Mouse (Mus musculus) adrenal gland, postnatal 36 days (tissue): ENCODE data around the gene Manbal. TPM values are rescaled to one million over a fixed set of nuclear protein-coding genes. Genes with fewer than 3 reads are reported as not detected.

ENCODE experiments used
- DNase-seq, 2 experiments: peaks; one replicate each; pipeline ENCODE4 v3.0.0; 2021; ENCODE audit warnings: mixed read lengths in 1 of 2
- total RNA-seq, 2 experiments: library from RNA; stranded (reverse); gene quantifications; 2 replicates each; pipeline ENCODE4 v1.2.3; 2021

Manbal gene
- total RNA-seq, 2 experiments from 2014 or later, result 31.6 to 34.1 TPM

- no peak for DNase-seq
Observed at GRCm38 (mm10) chr2:157434497-157434896, 67.1 kb downstream of the Manbal start.

GRCm38 (mm10) chr2:157436496-157436895, 69.1 kb downstream of the Manbal start:
- no peak for DNase-seq

GRCm38 (mm10) chr2:157437123-157437522, 69.7 kb downstream of the Manbal start:
- no peak for DNase-seq

GRCm38 (mm10) chr2:157441363-157441762, 74.0 kb downstream of the Manbal start:
- DNase-seq, result no peak

Other genes starting within 250 kb of the Manbal start
- 10 to 100 TPM; 22.5 to 25.4 TPM for gene Samhd1, start 232.3 kb upstream of the Manbal start, total RNA-seq
- 1 to 10 TPM; 5.7 to 5.9 TPM for gene Rbl1, start 163.1 kb upstream of the Manbal start, total RNA-seq
- gene Rpn2, start 88.6 kb upstream of the Manbal start, total RNA-seq, result 100 to 1,000 TPM; 276 to 279 TPM
- gene Mroh8, start 88.0 kb upstream of the Manbal start, total RNA-seq, result under 1 TPM; 0.26 to 0.43 TPM
- not detected for gene Ghrh, start 20.1 kb upstream of the Manbal start, total RNA-seq
- gene Src, start 50.9 kb downstream of the Manbal start, total RNA-seq, result 10 to 100 TPM; 17.7 to 18.0 TPM
- gene Nnat, start 192.5 kb downstream of the Manbal start, total RNA-seq, result 10 to 100 TPM; 50.0 to 97.9 TPM
- 10 to 100 TPM; 72.6 to 77.9 TPM for gene Blcap, start 203.7 kb downstream of the Manbal start, total RNA-seq